Mouse (Mus musculus): ENCODE measurements around the gene Cfh. TPM values are rescaled to one million over a fixed set of nuclear protein-coding genes. Genes with fewer than 3 reads are reported as not detected.

The Cfh gene
- total RNA-seq (2023), result 10 to 100 TPM; 37.9 to 62.5 TPM

DNA sequence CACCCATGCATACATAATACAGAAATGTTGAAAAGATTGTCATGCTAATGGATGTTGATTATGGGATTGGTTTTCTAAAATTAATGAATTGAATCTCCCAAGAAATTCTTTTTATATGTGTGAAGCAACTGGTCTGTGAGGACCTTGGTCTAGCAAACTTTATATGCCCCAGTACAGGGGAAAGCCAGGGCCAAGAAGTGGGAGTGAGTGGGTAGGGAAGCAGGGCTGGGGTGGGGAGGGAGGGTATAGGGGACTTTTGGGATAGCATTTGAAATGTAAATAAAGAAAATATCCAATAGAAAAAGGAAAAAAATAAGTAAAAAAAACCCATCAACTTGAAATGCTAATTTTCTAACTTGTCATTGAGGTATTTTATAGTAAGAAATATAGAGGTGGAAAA is at the start of gene Cfh:
Cfh (minus strand) TSS at position 101 of the 400 bp plus-strand sequence.

Other genes with a start within 250 kb of the Cfh start
- gene Kcnt2, start 62.4 kb upstream of the Cfh start, total RNA-seq (2023), result not detected